Mouse (Mus musculus): ENCODE measurements around the gene Smim15.
A peak's percentile ranks its signal among the peaks of the same experiment; 100 is the strongest.

Smim15 gene

GRCm38 (mm10) chr13:108044222-108044941 is at the start of gene Smim15:
Smim15 (plus strand) TSS chr13:108044446.
- peak; percentile 92 for DNase-seq

- DNase-seq = no peak
Measured at GRCm38 (mm10) chr13:107995211-107995610, 49.0 kb upstream of the Smim15 start.

GRCm38 (mm10) chr13:107996301-107996700 is 47.9 kb upstream of the Smim15 start:
- no peak for DNase-seq

GRCm38 (mm10) chr13:108007861-108008260 is 36.4 kb upstream of the Smim15 start:
- no peak for DNase-seq

GRCm38 (mm10) chr13:108013110-108013509 is 31.1 kb upstream of the Smim15 start:
- DNase-seq = no peak

GRCm38 (mm10) chr13:108013839-108014238 is 30.4 kb upstream of the Smim15 start:
- DNase-seq = no peak

GRCm38 (mm10) chr13:108015166-108015565 is 29.1 kb upstream of the Smim15 start:
- DNase-seq = no peak

- DNase-seq = no peak
Measured at GRCm38 (mm10) chr13:108017349-108017748, 26.9 kb upstream of the Smim15 start.

- DNase-seq = no peak
Measured at GRCm38 (mm10) chr13:108025802-108026201, 18.4 kb upstream of the Smim15 start.

- no peak for DNase-seq
Measured at GRCm38 (mm10) chr13:108032789-108033188, 11.5 kb upstream of the Smim15 start.

GRCm38 (mm10) chr13:108039375-108039774 is 4.9 kb upstream of the Smim15 start:
- DNase-seq = no peak

- no peak for DNase-seq
Measured at GRCm38 (mm10) chr13:108039902-108040301, 4.3 kb upstream of the Smim15 start.

GRCm38 (mm10) chr13:108040451-108040850 is 3.8 kb upstream of the Smim15 start:
- peak; percentile 15 for DNase-seq

- DNase-seq = peak; percentile 79
Measured at GRCm38 (mm10) chr13:108041358-108041757, 2.9 kb upstream of the Smim15 start.

GRCm38 (mm10) chr13:108043431-108044221 is 620 bp upstream of the Smim15 start:
- peak; percentile 20 for DNase-seq

GRCm38 (mm10) chr13:108045646-108046045 is 1.4 kb downstream of the Smim15 start:
- DNase-seq = no peak

GRCm38 (mm10) chr13:108046071-108046470 is 1.8 kb downstream of the Smim15 start:
- no peak for DNase-seq

- DNase-seq = no peak
Measured at GRCm38 (mm10) chr13:108046891-108047290, 2.6 kb downstream of the Smim15 start.

- no peak for DNase-seq
Measured at GRCm38 (mm10) chr13:108047364-108047763, 3.1 kb downstream of the Smim15 start.

GRCm38 (mm10) chr13:108056896-108057295 is 12.7 kb downstream of the Smim15 start:
- DNase-seq = peak; percentile 56

GRCm38 (mm10) chr13:108060286-108060885 is 16.1 kb downstream of the Smim15 start:
- DNase-seq = no peak

- DNase-seq = no peak
Measured at GRCm38 (mm10) chr13:108060936-108061578, 16.8 kb downstream of the Smim15 start.

- no peak for DNase-seq
Measured at GRCm38 (mm10) chr13:108062900-108063299, 18.7 kb downstream of the Smim15 start.

Measured in thymus, postnatal 4 days (tissue).